In the genomic region with DNA sequence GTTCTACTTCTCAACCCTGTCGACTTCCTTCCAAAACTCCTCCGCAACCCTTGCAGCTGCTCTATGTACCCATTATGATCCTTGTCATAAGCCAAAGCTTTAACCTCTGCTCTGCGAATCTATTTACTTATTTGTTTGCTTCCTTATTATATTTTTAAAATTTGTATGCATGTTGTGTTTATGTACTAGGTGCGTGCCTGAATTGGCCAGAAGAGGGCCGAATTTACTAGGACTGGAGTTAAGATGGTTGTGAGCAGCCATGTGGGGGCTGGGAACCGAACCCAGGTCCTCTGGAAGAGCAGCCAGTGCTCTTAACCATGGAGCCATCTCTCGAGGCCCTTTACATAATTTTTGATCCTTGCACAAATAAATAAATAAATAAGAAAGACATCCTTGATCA, we compare ENCODE assay signal across 1 mouse cellular context.
TF ChIP-seq lines count a peak whose summit lies in the region.

No protein-coding gene starts in this region.

TF ChIP-seq in CH12.LX, 34 proteins besides CTCF, POLR2A, EP300 and RAD21:
- no peak for TF ChIP-seq KAT2A (IDR thresholded peaks at IDR 0.05; ENCODE audit: insufficient replicate concordance, low read length)
- TF ChIP-seq TCF12 (IDR thresholded peaks at IDR 0.05; ENCODE audit: low read depth, low read length): no peak
- TF ChIP-seq USF1 (IDR thresholded peaks at IDR 0.05; ENCODE audit: low read depth, low read length): no peak
- no peak for TF ChIP-seq TBP (conservative IDR thresholded peaks at IDR 0.05; ENCODE audit: low read depth, low read length)
- TF ChIP-seq ZKSCAN1 (IDR thresholded peaks at IDR 0.05; ENCODE audit: borderline replicate concordance, low read depth, low read length): no peak
- TF ChIP-seq PAX5 (IDR thresholded peaks at IDR 0.05; ENCODE audit: low read length): no peak
- no peak for TF ChIP-seq USF2 (conservative IDR thresholded peaks at IDR 0.05; ENCODE audit: low read depth, low read length)
- no peak for TF ChIP-seq NELFE (IDR thresholded peaks at IDR 0.05; ENCODE audit: low read depth, low read length)
- no peak for TF ChIP-seq E2F4 (IDR thresholded peaks at IDR 0.05; ENCODE audit: insufficient replicate concordance, low read depth, low read length)
- TF ChIP-seq JUND (conservative IDR thresholded peaks at IDR 0.05; ENCODE audit: low read depth, low read length): no peak
- TF ChIP-seq MYC (IDR thresholded peaks at IDR 0.05; ENCODE audit: low read depth, low read length): no peak
- no peak for TF ChIP-seq BHLHE40 (IDR thresholded peaks at IDR 0.05; ENCODE audit: low read depth, low read length)
- no peak for TF ChIP-seq CHD2 (IDR thresholded peaks at IDR 0.05; ENCODE audit: low read length)
- no peak for TF ChIP-seq RCOR1 (conservative IDR thresholded peaks at IDR 0.05; ENCODE audit: low read depth, low read length)
- TF ChIP-seq MXI1 (IDR thresholded peaks at IDR 0.05; ENCODE audit: low read depth, low read length): no peak
- TF ChIP-seq CHD1 (IDR thresholded peaks at IDR 0.05; ENCODE audit: low read depth, low read length): no peak
